Mouse (Mus musculus) megakaryocyte, adult 5-6 weeks (primary cell): Measurements from ENCODE around the gene Fabp7. TPM values are rescaled to one million over a fixed set of nuclear protein-coding genes. Genes with fewer than 3 reads are reported as not detected.

Experiments used
- ATAC-seq: 2 replicates; pipeline ENCODE4 v1.8.0; 2016; ENCODE audit warnings: mild to moderate bottlenecking, inconsistent platforms; ENCODE audit not compliant: poor library complexity, severe bottlenecking
- total RNA-seq, 2 experiments: library from RNA; stranded (forward) in 1 of 2; stranded (reverse) in 1 of 2; fragments of 153-499, 151-499 nt in 1 of 2; fragments of 221-1000, 200-1000 nt in 1 of 2; gene quantifications; 2 replicates each; pipeline versions ENCODE4 v1.2.3 to v1.2.4; 2015 to 2017

The Fabp7 gene
- total RNA-seq, 2 experiments from 2014 or later = 1.9 to 2.0 TPM

- peak; percentile 31 for ATAC-seq
These were observed 11.4 kb downstream of the Fabp7 start for GRCm38 (mm10) chr10:57796057-57796456.

- peak; percentile 78 for ATAC-seq
These were observed 14.8 kb downstream of the Fabp7 start for GRCm38 (mm10) chr10:57799486-57799885.

DNA sequence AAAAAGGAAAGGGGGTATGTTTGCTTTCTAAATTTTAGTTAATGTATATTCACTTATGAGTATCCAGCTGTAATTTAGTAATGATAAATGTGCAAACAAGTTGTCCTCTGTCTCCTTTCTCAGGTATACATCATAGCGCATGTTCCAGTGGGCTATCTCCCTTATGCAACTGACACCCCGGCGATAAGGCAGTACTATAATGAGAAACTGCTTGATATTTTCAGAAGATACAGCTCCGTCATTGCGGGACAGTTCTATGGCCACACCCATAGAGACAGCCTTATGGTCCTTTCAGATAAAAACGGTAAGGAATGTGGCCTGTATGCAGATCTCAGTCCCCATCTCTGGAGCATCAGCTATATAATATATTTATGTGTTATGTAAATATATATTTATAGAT, 23.1 kb downstream of the Fabp7 start:
- no peak for ATAC-seq

DNA sequence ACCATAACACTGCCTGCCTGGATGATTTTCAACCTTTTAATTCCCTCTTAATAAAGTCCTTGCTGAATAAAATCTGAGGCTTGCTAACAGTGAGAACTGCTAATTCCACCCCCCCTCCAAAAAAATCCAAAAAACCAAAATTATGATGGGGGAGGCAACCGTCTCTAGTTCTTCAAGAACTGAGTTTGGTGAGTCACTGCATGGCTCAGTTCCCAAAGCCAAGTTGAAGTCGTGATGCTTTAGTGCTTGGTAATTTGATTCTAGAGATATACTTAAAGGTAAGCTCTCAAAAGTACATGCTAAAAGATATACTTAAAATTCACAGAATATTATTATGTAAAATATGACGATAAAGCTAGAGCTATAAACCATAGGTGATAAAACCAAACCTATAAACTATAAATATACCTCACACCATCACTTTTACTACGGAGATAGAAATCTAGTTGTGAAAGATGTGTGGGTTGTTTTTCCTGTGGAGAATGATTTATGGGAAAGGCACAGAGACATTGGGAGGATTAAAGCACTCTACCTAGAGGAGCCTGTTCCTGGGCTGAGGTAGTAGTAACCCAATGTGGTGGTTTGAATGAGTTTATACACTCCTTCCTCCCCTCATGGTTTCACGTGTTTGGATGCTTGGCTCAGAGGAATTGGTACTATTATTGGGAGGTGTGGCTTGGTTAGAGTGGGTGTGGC, 27.6 kb downstream of the Fabp7 start:
- no peak for ATAC-seq

GRCm38 (mm10) chr10:57814295-57814694, 29.6 kb downstream of the Fabp7 start:
- no peak for ATAC-seq

DNA sequence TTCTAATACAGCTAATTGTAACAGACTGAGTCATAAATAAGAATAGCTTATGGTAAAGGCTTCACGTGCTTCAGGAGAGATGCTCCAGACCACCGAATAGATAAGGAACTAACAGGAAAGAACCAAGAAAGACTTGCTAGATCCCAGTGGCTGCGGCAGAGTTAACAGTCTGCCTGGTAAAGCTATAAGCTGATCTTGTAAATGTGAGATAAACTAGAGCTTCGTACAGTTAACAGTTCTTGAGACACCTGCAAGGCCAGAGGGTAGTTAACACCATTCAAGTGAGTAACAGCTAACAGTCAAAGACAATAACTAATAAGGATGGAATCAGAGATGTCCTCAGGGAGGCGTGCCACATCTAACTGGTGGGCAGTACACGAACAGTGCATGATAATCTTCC, 31.2 kb downstream of the Fabp7 start:
- no peak for ATAC-seq

DNA sequence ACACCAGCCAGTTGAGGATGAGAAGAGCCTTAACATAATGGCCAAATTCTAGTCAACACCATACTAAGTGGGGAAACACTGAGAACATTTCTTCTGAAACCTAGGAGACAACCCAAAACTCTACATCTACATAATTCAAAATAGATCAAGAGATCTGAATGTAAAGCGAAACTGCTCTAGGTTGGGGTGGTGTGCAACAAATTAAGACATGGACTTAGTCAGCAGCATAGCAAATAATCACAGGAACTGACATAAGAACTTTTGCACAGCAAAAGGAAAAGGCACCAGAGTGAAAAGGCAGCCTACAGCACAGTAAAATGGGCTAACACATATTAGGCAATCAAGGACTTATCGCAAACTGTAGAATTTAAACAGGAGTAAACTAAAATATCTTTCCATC, 34.5 kb downstream of the Fabp7 start:
- no peak for ATAC-seq

- no peak for ATAC-seq
These were observed 37.8 kb downstream of the Fabp7 start for GRCm38 (mm10) chr10:57822473-57822872.

DNA sequence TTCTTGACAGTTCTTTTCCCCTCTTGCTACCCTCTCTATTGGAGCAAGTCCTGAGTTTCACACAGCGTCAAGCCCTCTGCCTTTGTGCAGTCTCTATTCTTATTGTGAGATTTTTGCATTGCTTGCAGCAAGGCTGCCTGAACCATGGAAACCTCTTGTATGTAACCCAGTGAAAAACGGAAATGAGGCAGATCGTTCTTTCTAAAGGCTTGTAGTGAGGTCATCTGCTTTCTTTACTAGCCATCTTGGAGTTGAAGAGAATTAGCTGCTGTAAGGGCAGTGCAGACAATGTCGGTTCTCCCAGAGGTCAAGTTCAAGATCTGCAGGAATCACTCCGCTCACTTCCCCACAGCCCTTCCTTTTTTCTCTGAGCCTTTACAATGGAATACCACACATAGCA, 44.0 kb downstream of the Fabp7 start:
- no peak for ATAC-seq

- ATAC-seq = no peak
These were observed 44.9 kb downstream of the Fabp7 start for GRCm38 (mm10) chr10:57829621-57830020.

DNA sequence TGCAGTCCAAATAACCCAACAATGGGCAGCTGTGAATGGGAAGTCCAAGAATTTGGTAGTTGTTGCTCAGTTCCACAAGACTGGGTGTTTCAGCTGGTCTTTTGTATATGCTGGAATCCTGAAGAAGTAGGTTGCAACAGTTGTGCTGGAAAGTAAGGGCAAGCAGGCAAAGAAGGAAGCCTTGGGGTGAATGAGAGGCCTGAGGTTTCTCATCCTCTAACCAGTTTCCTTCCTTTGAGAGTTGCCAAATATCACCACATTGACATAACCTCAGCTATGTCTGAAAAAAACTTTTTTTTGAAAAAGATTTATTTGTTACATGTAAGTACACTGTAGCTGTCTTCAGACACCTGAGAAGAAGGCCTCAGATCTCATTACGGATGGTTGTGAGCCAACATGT, 50.4 kb downstream of the Fabp7 start:
- peak; percentile 92 for ATAC-seq

DNA sequence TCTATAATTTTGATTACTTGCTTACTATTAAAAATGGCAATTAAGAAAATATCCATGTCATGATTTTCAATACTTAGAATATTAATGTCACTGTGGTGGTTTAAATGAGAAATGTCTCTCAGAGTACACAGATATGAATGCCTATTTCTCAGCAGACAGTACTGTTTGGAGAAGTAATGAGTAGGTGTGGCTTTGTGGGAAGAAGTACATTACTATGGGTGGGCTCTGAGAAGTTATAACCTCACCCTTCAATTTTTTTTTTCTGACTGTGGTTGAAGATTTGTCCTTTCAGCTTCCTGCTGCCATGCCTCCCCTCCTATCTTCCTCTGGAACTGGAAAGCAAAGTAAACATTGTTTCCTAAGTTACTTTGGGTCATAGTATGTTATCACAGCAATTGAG, 51.3 kb downstream of the Fabp7 start:
- ATAC-seq = peak; percentile 55

Other genes starting within 250 kb of the Fabp7 start
- gene Pkib, start 152.9 kb upstream of the Fabp7 start, total RNA-seq (2015) = 30.4 and 36.0 TPM in 2 replicates
- 18.0 and 21.8 TPM in 2 replicates for gene Pkib, start 152.9 kb upstream of the Fabp7 start, total RNA-seq (2017)
- gene Smpdl3a, start 9.5 kb downstream of the Fabp7 start, total RNA-seq (2015) = 546 and 596 TPM in 2 replicates
- gene Smpdl3a, start 9.5 kb downstream of the Fabp7 start, total RNA-seq (2017) = 251 and 269 TPM in 2 replicates